8 mouse cellular contexts compared by ENCODE assay signal in genomic region chr9:66938836-66939235, GRCm38 (mm10). TPM values are rescaled to one million over a fixed set of nuclear protein-coding genes. Genes with fewer than 3 reads are reported as not detected.
DNase-seq lines count a peak whose midpoint lies in the region; ATAC-seq lines count a peak whose summit lies in the region.

No protein-coding gene starts in this region.

- H3K9ac ChIP-seq in forebrain, embryonic 11.5 days (ENCODE audit: low read length) = no peak overlapping the region

- no peaks in the 10 kb centered on the region for H3K36me3 ChIP-seq in forebrain, embryonic 10.5 days (replicated peaks)
- no peaks in the 10 kb centered on the region for H3K36me3 ChIP-seq in forebrain, embryonic 11.5 days (ENCODE audit: control insufficient read depth, insufficient read depth, low read length)

- intact Hi-C loops in heart, postnatal 10 days (cut with DNase I) = loop anchor here (2.0 to 5.0 kb wide), 3 partner anchors 87 to 292 kb away; partner anchors contain the start of gene Aph1c

- no peak overlapping the region for H3K4me3 ChIP-seq in forebrain, embryonic 10.5 days
- H3K4me3 ChIP-seq in forebrain, embryonic 11.5 days (ENCODE audit: low read depth, low read length) = no peak overlapping the region

- no peaks in the 10 kb centered on the region for H3K9me3 ChIP-seq in forebrain, embryonic 10.5 days
- no peaks in the 10 kb centered on the region for H3K9me3 ChIP-seq in forebrain, embryonic 11.5 days (ENCODE audit: control insufficient read depth, low read length)

- H3K27me3 ChIP-seq in forebrain, embryonic 10.5 days (ENCODE audit: poor library complexity, severe bottlenecking) = peaks cover 5% of the 10 kb centered on the region
- no peaks in the 10 kb centered on the region for H3K27me3 ChIP-seq in forebrain, embryonic 11.5 days (ENCODE audit: control insufficient read depth, insufficient read depth, low read length)

- H3K27ac ChIP-seq in forebrain, embryonic 10.5 days = 0 out of 2 replicates have a peak overlapping the region, but pooled peaks have one; percentile 8
- no peak overlapping the region for H3K27ac ChIP-seq in forebrain, embryonic 11.5 days (ENCODE audit: low read depth, low read length)

- peaks cover 11% of the 10 kb centered on the region for H3K4me1 ChIP-seq in forebrain, embryonic 10.5 days
- H3K4me1 ChIP-seq in forebrain, embryonic 11.5 days (replicated peaks; ENCODE audit: control insufficient read depth, insufficient read depth, low read length) = peaks cover 6% of the 10 kb centered on the region; the same call in 1 of the 2 replicates

- WGBS in forebrain, embryonic 10.5 days = 8% methylated on average over 4 of the region's 4 CpGs
- WGBS in forebrain, embryonic 11.5 days = 6% methylated on average over 4 of the region's 4 CpGs

- ATAC-seq in forebrain, embryonic 11.5 days (replicated peaks; ENCODE audit: low FRiP score) = no peak

- H3K4me2 ChIP-seq in forebrain, embryonic 11.5 days (ENCODE audit: low read depth, low read length, severe bottlenecking) = no peak overlapping the region

- DNase-seq in forebrain, embryonic 10.5 days (ENCODE audit: extremely low spot score, low spot score) = no peak
- DNase-seq in forebrain, embryonic 11.5 days (ENCODE audit: low spot score) = no peak
- peak; percentile 55 for DNase-seq in right cerebral cortex, adult 18-20 months
- no peak for DNase-seq in right cerebral cortex, postnatal 36 days (ENCODE audit: low spot score in 2 of 2)
- peak; percentile 63 for DNase-seq in cerebellum, adult 9-11 months
- DNase-seq in heart, postnatal 10 days = peak; percentile 56 to 78
- peak; percentile 68 for DNase-seq in lung, postnatal 14 days
- DNase-seq in testis, postnatal 14 days (ENCODE audit: low spot score) = no peak

RNA-seq across cellular contexts. Expression of gene Rps27l, which starts 7.0 kb away (rescaled TPM):
- polyA plus RNA-seq in forebrain, embryonic 10.5 days (2016; fragmentation: Nextera tagmentation; extraction: Ambion mirVana) = 818 and 845 TPM in 2 replicates
- 624 and 676 TPM in 2 replicates for polyA plus RNA-seq in forebrain, embryonic 11.5 days (2014; fragmentation: Nextera tagmentation; extraction: Ambion mirVana)
- total RNA-seq in heart, postnatal 10 days (2021) = 100 to 1,000 TPM; 247 to 258 TPM

RNA-seq across cellular contexts. Expression of gene Rab8b, which starts 19.3 kb away (rescaled TPM):
- polyA plus RNA-seq in forebrain, embryonic 10.5 days (2016; fragmentation: Nextera tagmentation; extraction: Ambion mirVana) = 33.4 and 34.0 TPM in 2 replicates
- polyA plus RNA-seq in forebrain, embryonic 11.5 days (2014; fragmentation: Nextera tagmentation; extraction: Ambion mirVana) = 44.1 and 51.7 TPM in 2 replicates
- 10 to 100 TPM; 15.9 to 19.0 TPM for total RNA-seq in heart, postnatal 10 days (2021)

RNA-seq across cellular contexts. Expression of gene Lactb, which starts 36.4 kb away (rescaled TPM):
- 9.2 and 9.6 TPM in 2 replicates for polyA plus RNA-seq in forebrain, embryonic 10.5 days (2016; fragmentation: Nextera tagmentation; extraction: Ambion mirVana)
- 9.1 and 11.1 TPM in 2 replicates for polyA plus RNA-seq in forebrain, embryonic 11.5 days (2014; fragmentation: Nextera tagmentation; extraction: Ambion mirVana)
- total RNA-seq in heart, postnatal 10 days (2021) = 10 to 100 TPM; 22.2 to 23.7 TPM

Comparison
In these comparisons a context has a peak if more than half of its experiments do, and no peak if none do; other contexts are left out.
1. DNase-seq: peak in right cerebral cortex, adult 18-20 months (single experiment), cerebellum, adult 9-11 months (single experiment), heart, postnatal 10 days (2 of 2) and lung, postnatal 14 days (single experiment); none in forebrain, embryonic 10.5 days (single experiment), forebrain, embryonic 11.5 days (single experiment), right cerebral cortex, postnatal 36 days (0 of 2) and testis, postnatal 14 days (single experiment).